Mouse (Mus musculus): ENCODE data around the gene Arl8b. TPM values are rescaled to one million over a fixed set of nuclear protein-coding genes. Genes with fewer than 3 reads are reported as not detected.
A peak's percentile ranks its signal among the peaks of the same experiment; 100 is the strongest.

Gene Arl8b
- total RNA-seq, 1 experiment from 2014 or later, result 67.1 TPM

- ATAC-seq (replicated peaks in 1 of 2; ENCODE audit: insufficient read depth in 1 of 2, low FRiP score in 2 of 2, low TSS enrichment in 1 of 2, low read depth in 1 of 2, poor library complexity in 2 of 2, severe bottlenecking in 2 of 2), result no peak
Observed at GRCm38 (mm10) chr6:108778399-108778798, 4.5 kb upstream of the Arl8b start.

GRCm38 (mm10) chr6:108781865-108782264 lies 1.0 kb upstream of the Arl8b start:
- ATAC-seq (replicated peaks in 1 of 2; ENCODE audit: insufficient read depth in 1 of 2, low FRiP score in 2 of 2, low TSS enrichment in 1 of 2, low read depth in 1 of 2, poor library complexity in 2 of 2, severe bottlenecking in 2 of 2), result no peak

GRCm38 (mm10) chr6:108783184-108783881 lies 434 bp downstream of the Arl8b start:
- peak; percentile 12 to 23; a peak in 2 of 4 replicates for ATAC-seq (replicated peaks in 1 of 2; ENCODE audit: insufficient read depth in 1 of 2, low FRiP score in 2 of 2, low TSS enrichment in 1 of 2, low read depth in 1 of 2, poor library complexity in 2 of 2, severe bottlenecking in 2 of 2)

GRCm38 (mm10) chr6:108784056-108784455 lies 1.2 kb downstream of the Arl8b start:
- no peak for ATAC-seq (replicated peaks in 1 of 2; ENCODE audit: insufficient read depth in 1 of 2, low FRiP score in 2 of 2, low TSS enrichment in 1 of 2, low read depth in 1 of 2, poor library complexity in 2 of 2, severe bottlenecking in 2 of 2)

- peak; percentile 78 to 89 for ATAC-seq (replicated peaks in 1 of 2; ENCODE audit: insufficient read depth in 1 of 2, low FRiP score in 2 of 2, low TSS enrichment in 1 of 2, low read depth in 1 of 2, poor library complexity in 2 of 2, severe bottlenecking in 2 of 2)
Observed at GRCm38 (mm10) chr6:108784796-108785195, 1.9 kb downstream of the Arl8b start.

- no peak for ATAC-seq (replicated peaks in 1 of 2; ENCODE audit: insufficient read depth in 1 of 2, low FRiP score in 2 of 2, low TSS enrichment in 1 of 2, low read depth in 1 of 2, poor library complexity in 2 of 2, severe bottlenecking in 2 of 2)
Observed at GRCm38 (mm10) chr6:108785551-108785950, 2.7 kb downstream of the Arl8b start.

GRCm38 (mm10) chr6:108791498-108791897 lies 8.6 kb downstream of the Arl8b start:
- ATAC-seq (replicated peaks in 1 of 2; ENCODE audit: insufficient read depth in 1 of 2, low FRiP score in 2 of 2, low TSS enrichment in 1 of 2, low read depth in 1 of 2, poor library complexity in 2 of 2, severe bottlenecking in 2 of 2), result no peak

GRCm38 (mm10) chr6:108795912-108796311 lies 13.0 kb downstream of the Arl8b start:
- no peak for ATAC-seq (replicated peaks in 1 of 2; ENCODE audit: insufficient read depth in 1 of 2, low FRiP score in 2 of 2, low TSS enrichment in 1 of 2, low read depth in 1 of 2, poor library complexity in 2 of 2, severe bottlenecking in 2 of 2)

GRCm38 (mm10) chr6:108796706-108797105 lies 13.8 kb downstream of the Arl8b start:
- no peak for ATAC-seq (replicated peaks in 1 of 2; ENCODE audit: insufficient read depth in 1 of 2, low FRiP score in 2 of 2, low TSS enrichment in 1 of 2, low read depth in 1 of 2, poor library complexity in 2 of 2, severe bottlenecking in 2 of 2)

- no peak for ATAC-seq (replicated peaks in 1 of 2; ENCODE audit: insufficient read depth in 1 of 2, low FRiP score in 2 of 2, low TSS enrichment in 1 of 2, low read depth in 1 of 2, poor library complexity in 2 of 2, severe bottlenecking in 2 of 2)
Observed at GRCm38 (mm10) chr6:108805194-108805593, 22.3 kb downstream of the Arl8b start.

- ATAC-seq (replicated peaks in 1 of 2; ENCODE audit: insufficient read depth in 1 of 2, low FRiP score in 2 of 2, low TSS enrichment in 1 of 2, low read depth in 1 of 2, poor library complexity in 2 of 2, severe bottlenecking in 2 of 2), result no peak
Observed at GRCm38 (mm10) chr6:108805871-108806270, 23.0 kb downstream of the Arl8b start.

- ATAC-seq (replicated peaks in 1 of 2; ENCODE audit: insufficient read depth in 1 of 2, low FRiP score in 2 of 2, low TSS enrichment in 1 of 2, low read depth in 1 of 2, poor library complexity in 2 of 2, severe bottlenecking in 2 of 2), result no peak
Observed at GRCm38 (mm10) chr6:108807446-108807845, 24.5 kb downstream of the Arl8b start.

GRCm38 (mm10) chr6:108808786-108809185 lies 25.9 kb downstream of the Arl8b start:
- no peak for ATAC-seq (replicated peaks in 1 of 2; ENCODE audit: insufficient read depth in 1 of 2, low FRiP score in 2 of 2, low TSS enrichment in 1 of 2, low read depth in 1 of 2, poor library complexity in 2 of 2, severe bottlenecking in 2 of 2)

GRCm38 (mm10) chr6:108810237-108810636 lies 27.3 kb downstream of the Arl8b start:
- no peak for ATAC-seq (replicated peaks in 1 of 2; ENCODE audit: insufficient read depth in 1 of 2, low FRiP score in 2 of 2, low TSS enrichment in 1 of 2, low read depth in 1 of 2, poor library complexity in 2 of 2, severe bottlenecking in 2 of 2)

GRCm38 (mm10) chr6:108812134-108812533 lies 29.2 kb downstream of the Arl8b start:
- ATAC-seq (replicated peaks in 1 of 2; ENCODE audit: insufficient read depth in 1 of 2, low FRiP score in 2 of 2, low TSS enrichment in 1 of 2, low read depth in 1 of 2, poor library complexity in 2 of 2, severe bottlenecking in 2 of 2), result no peak

- no peak for ATAC-seq (replicated peaks in 1 of 2; ENCODE audit: insufficient read depth in 1 of 2, low FRiP score in 2 of 2, low TSS enrichment in 1 of 2, low read depth in 1 of 2, poor library complexity in 2 of 2, severe bottlenecking in 2 of 2)
Observed at GRCm38 (mm10) chr6:108817510-108817909, 34.6 kb downstream of the Arl8b start.

GRCm38 (mm10) chr6:108824816-108825545 lies 42.1 kb downstream of the Arl8b start:
- peak; percentile 23 to 33 for ATAC-seq (replicated peaks in 1 of 2; ENCODE audit: insufficient read depth in 1 of 2, low FRiP score in 2 of 2, low TSS enrichment in 1 of 2, low read depth in 1 of 2, poor library complexity in 2 of 2, severe bottlenecking in 2 of 2)

GRCm38 (mm10) chr6:108826070-108826469 lies 43.2 kb downstream of the Arl8b start:
- no peak for ATAC-seq (replicated peaks in 1 of 2; ENCODE audit: insufficient read depth in 1 of 2, low FRiP score in 2 of 2, low TSS enrichment in 1 of 2, low read depth in 1 of 2, poor library complexity in 2 of 2, severe bottlenecking in 2 of 2)
